Mouse (Mus musculus) small intestine, adult 2 months (tissue): Measurements from ENCODE around the gene Pdik1l.
A peak's percentile ranks its signal among the peaks of the same experiment; 100 is the strongest.

Source experiments
- CTCF ChIP-seq: fragments of 200-500 bp; IDR thresholded peaks from 2 replicates; pipeline ENCODE4 v1.5.1; 2012; ENCODE audit warnings: low read depth, mild to moderate bottlenecking, control low read depth, inconsistent platforms, low read length, moderate library complexity, mixed read lengths; ENCODE audit not compliant: insufficient replicate concordance, insufficient read length; ENCODE audit errors: extremely low read depth
- POLR2A ChIP-seq: fragments of 200-500 bp; IDR thresholded peaks from 2 replicates; pipeline ENCODE4 v1.6.1; 2012; ENCODE audit warnings: low read depth, mild to moderate bottlenecking, control low read depth, inconsistent platforms, low read length, moderate library complexity

GRCm38 (mm10) chr4:134292067-134292466 lies 4.4 kb upstream of the Pdik1l start:
- TF ChIP-seq CTCF = peak; percentile 96
- TF ChIP-seq POLR2A = no peak
